Mouse (Mus musculus): Measurements from ENCODE around the gene Slc6a13. TPM values are rescaled to one million over a fixed set of nuclear protein-coding genes. Genes with fewer than 3 reads are reported as not detected.
"Not testable (repeated sequence)": the region's sequence is repeated elsewhere in the genome, so short reads cannot be mapped to it uniquely, and the experiment has no call there.

Slc6a13 gene
- polyA plus RNA-seq, 1 experiment from 2014 or later: 84.7 TPM

DNA sequence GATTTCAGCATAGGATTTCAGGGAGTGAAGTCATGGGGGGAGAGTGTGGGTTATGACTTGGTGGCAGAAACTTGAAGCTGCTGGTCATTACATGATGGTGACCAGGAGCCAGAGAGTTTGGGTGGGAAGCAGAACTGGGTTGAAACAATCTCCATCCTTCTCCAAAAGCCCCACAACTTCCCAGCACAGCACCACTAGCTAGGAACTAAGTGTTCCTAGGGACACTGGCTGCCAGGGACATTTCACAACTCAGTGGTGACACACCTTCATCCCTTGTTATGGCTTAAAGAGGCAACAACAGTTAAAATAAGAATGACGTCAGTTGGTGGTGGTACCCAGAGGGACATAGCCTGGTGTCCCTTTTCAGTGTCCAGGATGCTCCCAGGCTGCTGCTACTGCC is 56.0 kb downstream of the Slc6a13 start:
- no peak overlapping the region for H3K27ac ChIP-seq (ENCODE audit: low read depth)
- no peaks in the 10 kb centered on the region for H3K27me3 ChIP-seq (ENCODE audit: insufficient read depth, low read length)
- no peaks in the 10 kb centered on the region for H3K9me3 ChIP-seq (ENCODE audit: low read length)
- no peak for DNase-seq
- no peak overlapping the region for H3K4me3 ChIP-seq (ENCODE audit: low read depth, low read length)
- WGBS (ENCODE audit: insufficient replicate concordance): 84% methylated on average over 1 of the region's 1 CpGs
- H3K9ac ChIP-seq (replicated peaks): no peak overlapping the region
- H3K4me1 ChIP-seq (ENCODE audit: insufficient read depth): no peaks in the 10 kb centered on the region
- ATAC-seq: no peak
- peaks cover 8% of the 10 kb centered on the region; the same call in 1 of the 2 replicates for H3K36me3 ChIP-seq (replicated peaks; ENCODE audit: insufficient read depth, low read length)
- H3K4me2 ChIP-seq (ENCODE audit: low read depth, low read length): no peak overlapping the region
- TF ChIP-seq EP300 (IDR thresholded peaks at IDR 0.05; ENCODE audit: low read depth) (0 out of 2 replicates have a peak, but pooled peaks have one; percentile 36), CTCF (IDR thresholded peaks at IDR 0.05; ENCODE audit: low read depth) (no peak)

DNA sequence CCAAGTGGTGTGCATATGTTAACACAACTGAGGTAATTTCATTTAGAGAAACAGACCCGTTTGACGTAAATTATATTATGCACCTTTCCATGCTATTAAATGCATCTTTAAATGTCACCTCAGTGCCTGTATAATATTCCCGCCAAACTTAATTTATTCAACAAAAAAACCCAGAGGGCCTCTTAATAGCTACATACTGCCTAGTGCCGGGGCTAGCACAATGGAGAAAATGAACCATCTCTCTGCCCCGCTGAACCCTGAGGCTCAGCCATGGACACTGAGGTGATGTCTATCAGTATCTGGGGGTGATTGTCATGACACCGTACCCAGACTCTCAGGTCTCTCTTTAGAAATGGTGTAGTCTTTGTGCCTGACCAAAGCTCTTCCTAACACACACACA is 57.2 kb downstream of the Slc6a13 start:
- Histone ChIP-seq H3K9ac (replicated peaks) (no peak overlapping the region), H3K4me1 (ENCODE audit: insufficient read depth) (no peaks in the 10 kb centered on the region), H3K4me2 (ENCODE audit: low read depth, low read length) (no peak overlapping the region), H3K36me3 (replicated peaks; ENCODE audit: insufficient read depth, low read length) (peaks cover 8% of the 10 kb centered on the region; the same call in 1 of the 2 replicates), H3K27ac (ENCODE audit: low read depth) (no peak overlapping the region), H3K4me3 (ENCODE audit: low read depth, low read length) (no peak overlapping the region), H3K27me3 (ENCODE audit: insufficient read depth, low read length) (no peaks in the 10 kb centered on the region), H3K9me3 (ENCODE audit: low read length) (no peaks in the 10 kb centered on the region)
- no peak for TF ChIP-seq EP300 (IDR thresholded peaks at IDR 0.05; ENCODE audit: low read depth)
- no peak for DNase-seq
- WGBS (ENCODE audit: insufficient replicate concordance): 85% methylated on average over 6 of the region's 6 CpGs
- no peak for ATAC-seq

DNA sequence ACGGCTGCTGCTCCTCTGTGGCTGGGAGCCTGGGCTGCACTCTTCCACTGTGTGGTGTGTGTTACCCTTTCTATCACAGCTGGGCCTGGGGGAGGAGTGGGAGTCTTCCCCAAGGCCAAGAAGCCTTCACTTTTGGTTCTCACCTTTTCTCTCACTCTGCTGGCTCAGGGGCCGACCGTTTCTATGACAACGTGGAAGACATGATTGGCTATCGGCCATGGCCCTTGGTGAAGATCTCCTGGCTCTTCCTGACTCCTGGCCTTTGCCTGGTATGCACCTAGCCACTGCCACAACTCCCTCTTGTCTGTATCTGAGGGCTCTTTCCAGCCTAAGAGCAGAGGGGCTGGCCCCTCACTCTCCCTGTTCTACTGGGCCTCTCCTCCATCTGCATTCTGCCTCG is 63.0 kb downstream of the Slc6a13 start:
- no peaks in the 10 kb centered on the region for H3K9me3 ChIP-seq (ENCODE audit: low read length)
- WGBS (ENCODE audit: insufficient replicate concordance): 72% methylated on average over 6 of the region's 6 CpGs
- DNase-seq (no peak), ATAC-seq (no peak)
- H3K36me3 ChIP-seq (replicated peaks; ENCODE audit: insufficient read depth, low read length): peaks cover 4% of the 10 kb centered on the region; the same call in 1 of the 2 replicates
- H3K27me3 ChIP-seq (ENCODE audit: insufficient read depth, low read length): no peaks in the 10 kb centered on the region
- no peak overlapping the region for H3K27ac ChIP-seq (ENCODE audit: low read depth)
- no peak overlapping the region for H3K4me3 ChIP-seq (ENCODE audit: low read depth, low read length)
- no peak overlapping the region for H3K4me2 ChIP-seq (ENCODE audit: low read depth, low read length)
- no peak for TF ChIP-seq CTCF (IDR thresholded peaks at IDR 0.05; ENCODE audit: low read depth)
- H3K4me1 ChIP-seq (ENCODE audit: insufficient read depth): no peaks in the 10 kb centered on the region
- no peak overlapping the region for H3K9ac ChIP-seq (replicated peaks)

DNA sequence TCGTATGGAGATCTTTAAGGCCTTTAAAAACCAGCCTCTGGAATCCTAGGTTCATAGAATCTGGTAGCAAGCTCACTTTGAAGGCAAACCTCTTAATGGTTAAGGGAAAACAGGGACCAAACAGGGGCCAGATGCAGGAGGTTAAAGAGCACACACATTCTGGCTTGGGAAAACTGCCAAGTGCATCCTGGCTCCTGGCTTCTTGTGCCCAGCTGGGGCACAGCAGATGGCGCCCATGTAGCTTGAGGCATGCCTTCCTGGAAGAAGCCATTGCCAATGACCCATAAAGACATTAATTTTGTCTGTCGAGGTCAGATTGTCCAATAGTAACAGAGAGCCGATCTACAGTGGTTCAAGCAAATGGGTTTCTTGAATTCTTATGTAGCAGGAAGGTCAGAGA is 63.9 kb downstream of the Slc6a13 start:
- ATAC-seq (no peak), DNase-seq (no peak)
- Histone ChIP-seq H3K36me3 (replicated peaks; ENCODE audit: insufficient read depth, low read length) (peaks cover 4% of the 10 kb centered on the region; the same call in 1 of the 2 replicates), H3K4me2 (ENCODE audit: low read depth, low read length) (no peak overlapping the region), H3K9me3 (ENCODE audit: low read length) (no peaks in the 10 kb centered on the region), H3K4me3 (ENCODE audit: low read depth, low read length) (no peak overlapping the region), H3K27me3 (ENCODE audit: insufficient read depth, low read length) (no peaks in the 10 kb centered on the region), H3K27ac (ENCODE audit: low read depth) (no peak overlapping the region), H3K4me1 (ENCODE audit: insufficient read depth) (no peaks in the 10 kb centered on the region), H3K9ac (replicated peaks) (no peak overlapping the region)
- TF ChIP-seq CTCF (IDR thresholded peaks at IDR 0.05; ENCODE audit: low read depth) (no peak), EP300 (IDR thresholded peaks at IDR 0.05; ENCODE audit: low read depth) (no peak)
- WGBS (ENCODE audit: insufficient replicate concordance): 77% methylated on average over 4 of the region's 4 CpGs

DNA sequence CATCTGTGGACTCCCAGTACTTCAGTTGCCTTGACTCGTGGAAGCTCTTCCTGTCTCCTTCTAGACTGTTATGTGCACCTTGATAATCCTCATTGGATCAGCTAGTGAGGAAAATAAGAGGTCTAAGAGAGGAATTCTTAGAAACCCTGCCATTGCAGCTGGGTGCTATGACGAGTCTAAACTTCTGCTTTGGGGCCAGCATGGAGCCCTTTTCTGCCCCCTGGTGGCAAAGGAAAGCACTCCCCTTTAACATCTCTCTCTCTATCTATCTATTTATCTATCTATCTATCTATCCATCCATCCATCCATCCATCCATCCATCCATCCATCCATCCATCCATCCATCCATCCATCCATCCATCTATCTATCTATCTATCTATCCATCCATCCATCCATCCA is 66.5 kb downstream of the Slc6a13 start:
- not testable (repeated sequence) for H3K27me3 ChIP-seq (ENCODE audit: insufficient read depth, low read length); H3K9ac ChIP-seq (replicated peaks); H3K4me1 ChIP-seq (ENCODE audit: insufficient read depth); H3K4me3 ChIP-seq (ENCODE audit: low read depth, low read length); H3K27ac ChIP-seq (ENCODE audit: low read depth); H3K9me3 ChIP-seq (ENCODE audit: low read length); H3K36me3 ChIP-seq (replicated peaks; ENCODE audit: insufficient read depth, low read length); ATAC-seq; H3K4me2 ChIP-seq (ENCODE audit: low read depth, low read length)
- peak; percentile 66 for TF ChIP-seq CTCF (IDR thresholded peaks at IDR 0.05; ENCODE audit: low read depth)
- DNase-seq: peak; percentile 57
- 2% methylated on average over 2 of the region's 2 CpGs for WGBS (ENCODE audit: insufficient replicate concordance)

DNA sequence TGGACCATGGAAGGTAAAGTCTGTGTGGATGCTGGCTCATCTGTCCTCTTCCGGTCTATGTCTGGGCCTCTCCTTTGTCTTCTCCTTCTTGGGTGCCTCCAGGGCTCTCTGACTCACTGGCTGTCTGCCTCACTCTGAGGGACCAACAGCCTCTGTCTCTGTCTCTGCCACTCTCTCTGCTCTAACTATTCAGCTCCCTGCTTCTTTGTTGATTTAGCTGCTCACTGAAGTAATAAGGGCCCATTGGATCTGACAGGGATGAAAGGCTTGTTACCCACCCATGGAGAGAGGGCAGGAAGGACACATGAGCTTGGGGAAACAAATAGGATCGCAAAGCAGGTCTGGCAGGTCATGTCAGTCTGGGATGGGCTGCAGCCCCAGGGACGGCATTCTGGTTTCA is 67.1 kb downstream of the Slc6a13 start:
- H3K27ac ChIP-seq (ENCODE audit: low read depth): no peak overlapping the region

More for the DNA sequence above, 67.1 kb downstream of the Slc6a13 start:
- Histone ChIP-seq H3K36me3 (replicated peaks; ENCODE audit: insufficient read depth, low read length) (peaks cover 4% of the 10 kb centered on the region; the same call in 1 of the 2 replicates), H3K4me1 (ENCODE audit: insufficient read depth) (peaks cover 5% of the 10 kb centered on the region; the same call in 1 of the 2 replicates), H3K4me3 (ENCODE audit: low read depth, low read length) (no peak overlapping the region), H3K9me3 (ENCODE audit: low read length) (no peaks in the 10 kb centered on the region), H3K27me3 (ENCODE audit: insufficient read depth, low read length) (no peaks in the 10 kb centered on the region), H3K9ac (replicated peaks) (no peak overlapping the region), H3K4me2 (ENCODE audit: low read depth, low read length) (no peak overlapping the region)
- no peak for ATAC-seq
- WGBS (ENCODE audit: insufficient replicate concordance): 78% methylated on average over 3 of the region's 3 CpGs
- TF ChIP-seq CTCF (IDR thresholded peaks at IDR 0.05; ENCODE audit: low read depth) (no peak), EP300 (IDR thresholded peaks at IDR 0.05; ENCODE audit: low read depth) (no peak)
- no peak for DNase-seq

Data from liver, postnatal 0 days (tissue).